Mouse (Mus musculus) gastrocnemius, postnatal 4 days (tissue): ENCODE data around the gene Ahdc1. TPM values are rescaled to one million over a fixed set of nuclear protein-coding genes. Genes with fewer than 3 reads are reported as not detected.

Experiments
- DNase-seq, 2 experiments: peaks; one replicate each; pipeline ENCODE4 v3.0.0; 2021 to 2022; ENCODE audit warnings: low spot score in 2 of 2, mixed read lengths in 2 of 2
- total RNA-seq, 2 experiments: library from RNA; stranded (reverse); gene quantifications; 2 replicates each; pipeline ENCODE4 v1.2.3; 2021

Ahdc1 gene
- total RNA-seq, 2 experiments from 2014 or later: 107 to 112 TPM

GRCm38 (mm10) chr4:133073192-133073591 is 62.1 kb downstream of the Ahdc1 start:
- no peak for DNase-seq

- no peak for DNase-seq
These were observed 63.2 kb downstream of the Ahdc1 start for GRCm38 (mm10) chr4:133074070-133074819.

- DNase-seq: no peak
These were observed 64.0 kb downstream of the Ahdc1 start for GRCm38 (mm10) chr4:133074894-133075572.

- no peak for DNase-seq
These were observed 67.9 kb downstream of the Ahdc1 start for GRCm38 (mm10) chr4:133078947-133079346.

- no peak for DNase-seq
These were observed 68.5 kb downstream of the Ahdc1 start for GRCm38 (mm10) chr4:133079416-133080113.

GRCm38 (mm10) chr4:133080862-133081261 is 69.8 kb downstream of the Ahdc1 start:
- DNase-seq: peak in 1 of 2 experiments; percentile 10

GRCm38 (mm10) chr4:133082216-133082773 is 71.2 kb downstream of the Ahdc1 start:
- DNase-seq: peak in 1 of 2 experiments; percentile 9

GRCm38 (mm10) chr4:133083991-133084861 is 73.2 kb downstream of the Ahdc1 start:
- peak in 1 of 2 experiments; percentile 71 for DNase-seq

GRCm38 (mm10) chr4:133085011-133085782 is 74.1 kb downstream of the Ahdc1 start:
- DNase-seq: peak in 1 of 2 experiments; percentile 45

GRCm38 (mm10) chr4:133085783-133086342 is 74.8 kb downstream of the Ahdc1 start:
- peak in 1 of 2 experiments; percentile 51 for DNase-seq

- DNase-seq: peak in 1 of 2 experiments; percentile 16
These were observed 76.2 kb downstream of the Ahdc1 start for GRCm38 (mm10) chr4:133087177-133087714.

GRCm38 (mm10) chr4:133087835-133088234 is 76.8 kb downstream of the Ahdc1 start:
- DNase-seq: peak in 1 of 2 experiments; percentile 52

- no peak for DNase-seq
These were observed 78.3 kb downstream of the Ahdc1 start for GRCm38 (mm10) chr4:133089319-133089718.

GRCm38 (mm10) chr4:133089802-133090201 is 78.7 kb downstream of the Ahdc1 start:
- DNase-seq: no peak

GRCm38 (mm10) chr4:133090276-133090719 is 79.2 kb downstream of the Ahdc1 start:
- peak in 1 of 2 experiments; percentile 26 for DNase-seq

- peak in 1 of 2 experiments; percentile 57 for DNase-seq
These were observed 79.8 kb downstream of the Ahdc1 start for GRCm38 (mm10) chr4:133090720-133091458.

GRCm38 (mm10) chr4:133091459-133091785 is 80.4 kb downstream of the Ahdc1 start:
- no peak for DNase-seq

- DNase-seq: peak in 1 of 2 experiments; percentile 63
These were observed 81.4 kb downstream of the Ahdc1 start for GRCm38 (mm10) chr4:133092453-133092901.
